Mouse (Mus musculus) heart, adult 2 months (tissue): ENCODE results near the gene Gnb3. TPM values are rescaled to one million over a fixed set of nuclear protein-coding genes. Genes with fewer than 3 reads are reported as not detected.
A peak's percentile ranks its signal among the peaks of the same experiment; 100 is the strongest.

Source experiments
- DNase-seq, 2 experiments: peaks; one replicate each; pipeline ENCODE4 v3.0.0; 2021
- H3K27ac ChIP-seq: fragments of 200-600 bp; 2 replicates; pipeline ENCODE4 v1.8.1; 2022
- H3K27me3 ChIP-seq: fragments of 200-500 bp; 2 replicates; pipeline ENCODE4 v1.6.1; 2012; ENCODE audit warnings: mild to moderate bottlenecking, low read length, inconsistent platforms, mixed read lengths; ENCODE audit not compliant: control insufficient read depth, insufficient read depth
- H3K36me3 ChIP-seq: fragments of 200-500 bp; 2 replicates; pipeline ENCODE4 v1.6.1; 2012; ENCODE audit warnings: low read length, inconsistent platforms; ENCODE audit not compliant: control insufficient read depth, insufficient read depth
- H3K4me1 ChIP-seq: fragments of 200-500 bp; 2 replicates; pipeline ENCODE4 v1.6.1; 2011; ENCODE audit warnings: low read length; ENCODE audit not compliant: control insufficient read depth, insufficient read depth
- H3K4me3 ChIP-seq: fragments of 200-600 bp; 2 replicates; pipeline ENCODE4 v1.8.1; 2022
- H3K79me2 ChIP-seq: fragments of 200-500 bp; replicated peaks from 2 replicates; pipeline ENCODE4 v1.6.1; 2012; ENCODE audit warnings: mild to moderate bottlenecking, inconsistent platforms, low read length, moderate library complexity, mixed read lengths; ENCODE audit not compliant: control insufficient read depth, insufficient read depth
- H3K9ac ChIP-seq: fragments of 200-500 bp; 2 replicates; pipeline ENCODE4 v1.6.1; 2012; ENCODE audit warnings: low read depth, mild to moderate bottlenecking, control low read depth, inconsistent platforms, low read length, mixed read lengths
- CTCF ChIP-seq: fragments of 200-600 bp; IDR thresholded peaks from 2 replicates; pipeline ENCODE4 v1.8.1; 2022; ENCODE audit warnings: antibody characterized with exemption, mild to moderate bottlenecking, moderate library complexity
- EP300 ChIP-seq: fragments of 200-500 bp; IDR thresholded peaks from 2 replicates; pipeline ENCODE4 v1.6.1; 2011; ENCODE audit warnings: low read depth, low read length, control low read depth; ENCODE audit not compliant: insufficient read depth
- POLR2A ChIP-seq: fragments of 200-500 bp; IDR thresholded peaks from 2 replicates; pipeline ENCODE4 v1.6.1; 2011; ENCODE audit warnings: mild to moderate bottlenecking, low read depth, low read length, control low read depth; ENCODE audit not compliant: insufficient read depth
- WGBS: fragments of 180-500 bp; shearing (Covaris S2); methylation state at CpG from one replicate; pipeline ENCODE4 v1.1.7; 2018; 5-methylcytosine and 5-hydroxymethylcytosine counted together
- intact Hi-C: fragments of 180-260 bp; cut with DNase I; formaldehyde crosslinking; loops from one replicate; pipeline ENCODE4 v1.15.1; 2025
- polyA plus RNA-seq: library from polyadenylated mRNA; depleted of rRNA; stranded (reverse); fragments of >200 nt; gene quantifications from 2 replicates; pipeline ENCODE4 v1.2.3, GENCODE M21; 2012
- total RNA-seq, 2 experiments: library from RNA; stranded (reverse); gene quantifications; 2 replicates each; pipeline ENCODE4 v1.2.3; 2021

The Gnb3 gene
- total and polyA plus RNA-seq, 3 experiments: 6.1 to 14.0 (median 10.9) TPM

DNA sequence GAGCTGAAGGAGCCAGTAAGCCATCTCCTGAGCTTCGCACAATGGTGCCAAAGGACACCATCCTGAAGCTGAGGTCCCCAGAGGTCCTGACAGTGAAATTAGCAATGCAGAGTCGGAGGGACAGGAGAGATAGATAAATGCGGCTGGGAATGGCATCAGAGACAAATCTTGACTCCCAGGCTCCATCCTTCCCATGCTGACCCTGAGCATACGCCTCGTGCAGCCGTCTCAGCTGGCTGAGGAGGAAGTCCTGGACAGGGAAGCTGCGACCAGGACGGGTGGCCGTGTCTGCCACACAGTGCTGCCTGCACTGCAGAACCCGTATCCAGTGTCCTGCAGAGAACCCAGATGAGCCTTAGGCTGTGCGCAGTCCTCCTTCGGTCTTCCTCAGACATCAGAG, 14.6 kb upstream of the Gnb3 start:
- TF ChIP-seq EP300 (no peak), CTCF (no peak), POLR2A (no peak)
- Histone ChIP-seq H3K27ac (no peak overlapping the region), H3K27me3 (no peaks in the 10 kb centered on the region), H3K4me3 (no peak overlapping the region), H3K4me1 (peaks cover 2% of the 10 kb centered on the region), H3K9ac (no peak overlapping the region), H3K79me2 (no peaks in the 10 kb centered on the region), H3K36me3 (no peaks in the 10 kb centered on the region)
- intact Hi-C loops: loop anchor here (5.0 kb wide), 1 partner anchor 158 kb away; no protein-coding TSS in a partner anchor
- DNase-seq: no peak
- 64% methylated on average over 12 of the region's 12 CpGs for WGBS

DNA sequence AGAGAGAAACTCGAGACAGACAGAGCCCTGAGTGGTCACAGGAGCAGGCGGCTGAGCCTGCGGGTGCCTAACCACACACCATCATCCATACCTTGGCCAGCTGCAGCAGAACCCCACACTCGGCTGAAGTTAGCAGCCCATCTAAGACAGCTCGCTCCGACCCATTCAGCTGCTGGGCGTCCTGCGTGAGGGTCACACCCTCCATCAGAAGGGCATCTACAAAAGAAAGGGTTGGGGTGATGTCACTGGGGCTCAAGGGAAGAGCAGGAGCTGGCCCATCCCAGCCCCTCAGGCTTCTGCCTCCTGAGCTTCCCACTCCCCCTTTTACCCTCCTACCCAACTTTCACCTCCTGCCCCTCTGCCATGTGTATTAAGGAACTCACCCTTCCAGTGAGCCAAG, 10.5 kb upstream of the Gnb3 start:
- Histone ChIP-seq H3K27me3 (no peaks in the 10 kb centered on the region), H3K4me1 (peaks cover 2% of the 10 kb centered on the region; the same call in 1 of the 2 replicates), H3K9ac (no peak overlapping the region), H3K79me2 (no peaks in the 10 kb centered on the region), H3K4me3 (no peak overlapping the region), H3K36me3 (no peaks in the 10 kb centered on the region), H3K27ac (no peak overlapping the region)
- TF ChIP-seq CTCF (no peak), EP300 (no peak), POLR2A (no peak)
- 66% methylated on average over 8 of the region's 8 CpGs for WGBS
- no peak for DNase-seq
- intact Hi-C loops: no loop called here

DNA sequence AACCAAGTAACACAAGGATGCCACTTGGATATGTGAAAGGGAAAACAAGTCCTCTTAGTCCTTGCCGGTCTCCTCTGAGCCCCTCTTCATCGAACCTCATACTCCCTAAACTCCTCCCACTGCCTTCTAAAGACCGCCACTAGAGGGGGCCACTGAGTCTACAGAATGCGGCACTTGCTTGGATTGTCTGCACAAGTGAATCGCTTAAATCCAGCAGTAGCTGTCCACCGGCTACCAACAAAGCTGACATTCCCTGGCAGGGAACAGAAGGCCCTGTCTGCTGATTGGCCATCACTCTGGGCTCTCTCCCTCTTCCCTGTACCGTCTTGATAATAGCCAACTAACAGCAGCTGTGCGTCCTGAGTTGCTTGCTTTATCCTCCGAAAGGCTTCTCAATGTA, 7.2 kb upstream of the Gnb3 start:
- H3K27ac ChIP-seq: no peak overlapping the region
- no peak for TF ChIP-seq CTCF
- 0 out of 2 replicates have a peak, but pooled peaks have one; percentile 34 for TF ChIP-seq EP300
- TF ChIP-seq POLR2A: no peak
- intact Hi-C loops: loop anchor here (1.0 kb wide), 1 partner anchor 237 kb away; no protein-coding TSS in a partner anchor
- H3K9ac ChIP-seq: no peak overlapping the region
- H3K79me2 ChIP-seq: no peaks in the 10 kb centered on the region
- 11% methylated on average over 9 of the region's 9 CpGs for WGBS
- H3K4me3 ChIP-seq: no peak overlapping the region
- DNase-seq: peak; percentile 86 to 94
- peaks cover 2% of the 10 kb centered on the region; the same call in 1 of the 2 replicates for H3K4me1 ChIP-seq
- H3K36me3 ChIP-seq: no peaks in the 10 kb centered on the region
- no peaks in the 10 kb centered on the region for H3K27me3 ChIP-seq

DNA sequence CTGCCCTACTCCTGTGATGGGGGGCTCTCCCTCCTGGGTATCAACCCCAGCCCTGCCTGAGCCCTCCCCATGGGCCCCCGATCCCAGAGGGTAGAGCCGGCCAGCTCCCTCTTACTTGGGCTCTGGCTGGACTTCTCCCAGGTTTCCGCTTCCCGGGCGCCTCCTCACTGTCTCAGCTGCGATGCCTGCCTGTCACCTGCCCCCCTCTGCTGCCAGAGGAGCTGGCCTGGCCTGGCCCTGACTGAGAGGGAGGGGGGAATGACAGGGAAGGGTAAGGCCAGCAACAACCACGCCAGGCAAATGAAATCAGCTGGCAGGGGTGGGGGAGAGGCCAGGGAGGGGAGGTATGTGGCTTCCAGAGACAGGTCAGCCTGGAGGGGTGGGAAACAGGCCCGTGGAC, 270 bp downstream of the Gnb3 start:
- DNase-seq: peak; percentile 45 to 59
- TF ChIP-seq CTCF (no peak), EP300 (no peak), POLR2A (no peak)
- no peaks in the 10 kb centered on the region for H3K4me1 ChIP-seq
- no peaks in the 10 kb centered on the region for H3K79me2 ChIP-seq
- H3K36me3 ChIP-seq: no peaks in the 10 kb centered on the region
- no peaks in the 10 kb centered on the region for H3K27me3 ChIP-seq
- no peak overlapping the region for H3K9ac ChIP-seq
- WGBS: 18% methylated on average over 8 of the region's 8 CpGs
- intact Hi-C loops: no loop called here
- H3K4me3 ChIP-seq: no peak overlapping the region
- H3K27ac ChIP-seq: peak overlapping the region; percentile 48

DNA sequence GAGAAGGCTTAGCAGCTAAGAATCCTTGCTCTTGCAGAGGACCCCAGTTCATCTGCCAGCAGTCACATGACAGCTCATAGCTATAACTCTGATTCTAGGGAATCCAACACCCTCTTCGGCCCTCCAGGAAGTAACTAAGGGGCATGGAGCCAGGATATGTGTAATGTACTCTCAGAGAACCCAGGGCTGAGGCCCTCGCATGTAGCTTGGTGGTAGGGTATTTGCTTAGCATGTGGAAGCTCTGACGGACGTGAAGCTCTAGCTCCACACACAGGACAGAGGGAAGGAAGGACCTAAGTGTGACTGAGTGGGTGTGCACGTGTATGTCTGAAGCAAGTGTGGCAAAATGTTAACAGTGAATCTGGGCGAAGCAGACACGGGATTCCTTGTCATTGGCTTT, 3.7 kb downstream of the Gnb3 start:
- Histone ChIP-seq H3K27ac (no peak overlapping the region), H3K9ac (no peak overlapping the region), H3K79me2 (no peaks in the 10 kb centered on the region), H3K4me1 (no peaks in the 10 kb centered on the region), H3K36me3 (no peaks in the 10 kb centered on the region), H3K27me3 (no peaks in the 10 kb centered on the region), H3K4me3 (no peak overlapping the region)
- WGBS: 70% methylated on average over 7 of the region's 7 CpGs
- no peak for DNase-seq
- intact Hi-C loops: no loop called here
- no peak for TF ChIP-seq EP300
- no peak for TF ChIP-seq CTCF

DNA sequence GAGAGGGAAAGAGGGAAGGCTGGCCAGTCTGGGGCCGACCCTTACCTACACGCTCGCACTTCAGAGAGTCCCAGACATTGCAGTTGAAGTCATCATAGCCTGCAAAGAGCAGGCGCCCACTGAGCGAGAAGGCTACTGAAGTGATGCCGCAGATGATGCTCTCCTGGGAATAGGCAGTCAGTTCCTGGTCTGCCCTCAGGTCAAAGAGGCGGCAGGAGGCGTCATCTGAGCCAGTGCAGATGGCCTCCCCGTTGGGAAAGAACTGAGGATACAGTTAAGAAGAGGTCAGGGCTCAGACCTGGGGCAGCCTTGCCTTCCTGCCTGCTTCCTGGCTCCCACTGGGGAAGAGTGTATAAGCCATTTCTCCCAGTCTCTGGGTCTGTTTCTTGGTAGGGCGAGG, 4.5 kb downstream of the Gnb3 start:
- H3K36me3 ChIP-seq: no peaks in the 10 kb centered on the region
- intact Hi-C loops: no loop called here
- H3K4me3 ChIP-seq: no peak overlapping the region
- H3K27me3 ChIP-seq: no peaks in the 10 kb centered on the region
- 64% methylated on average over 10 of the region's 10 CpGs for WGBS
- no peak overlapping the region for H3K9ac ChIP-seq
- DNase-seq: no peak
- no peaks in the 10 kb centered on the region for H3K4me1 ChIP-seq
- TF ChIP-seq CTCF (no peak), EP300 (no peak), POLR2A (no peak)
- H3K79me2 ChIP-seq: no peaks in the 10 kb centered on the region
- no peak overlapping the region for H3K27ac ChIP-seq
